8 mouse cellular contexts compared by ENCODE assay signal in the genomic region with DNA sequence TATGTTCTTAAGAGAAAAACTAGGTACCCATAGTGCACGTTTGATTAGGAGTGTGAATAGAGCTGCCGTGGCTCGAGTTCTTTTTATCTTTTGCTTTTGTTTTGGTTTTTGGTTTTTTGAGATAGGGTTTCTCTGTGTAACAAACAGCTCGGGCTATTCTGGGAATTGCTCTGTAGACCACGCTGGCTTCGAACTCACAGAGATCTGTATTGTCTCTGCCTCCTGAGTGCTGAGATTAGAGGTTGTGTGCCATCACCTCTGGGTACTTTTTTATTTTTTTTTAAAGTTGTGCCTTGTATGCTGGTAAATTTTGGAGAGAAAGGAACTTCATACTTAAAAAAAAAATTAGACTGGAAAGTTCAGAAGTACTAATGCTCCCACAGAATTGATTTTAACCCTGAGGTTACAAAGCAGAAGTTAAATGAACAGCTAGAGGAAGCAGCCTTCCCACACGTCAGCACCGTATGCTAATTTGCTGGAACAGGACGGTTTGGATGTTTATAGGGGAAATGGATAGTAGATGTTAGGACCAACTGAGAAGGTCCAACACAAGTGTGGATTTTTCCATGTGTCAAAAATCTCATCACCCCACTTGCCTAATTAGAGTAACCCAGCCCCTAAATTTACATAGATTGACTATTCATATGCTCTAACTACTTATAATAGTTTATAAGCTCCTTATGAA. TPM values are rescaled to one million over a fixed set of nuclear protein-coding genes. Genes with fewer than 3 reads are reported as not detected.
A peak's percentile ranks its signal among the peaks of the same experiment; 100 is the strongest.
DNase-seq lines count a peak whose midpoint lies in the region; ATAC-seq and TF ChIP-seq lines count a peak whose summit lies in the region.

No protein-coding gene starts in this region.

- TF ChIP-seq EP300 in lung, postnatal 0 days (IDR thresholded peaks at IDR 0.05) = no peak

- TF ChIP-seq CTCF in lung, postnatal 0 days (IDR thresholded peaks at IDR 0.05) = no peak

- peak overlapping the region; percentile 92 for H3K9ac ChIP-seq in lung, postnatal 0 days (replicated peaks; ENCODE audit: low read depth)

- DNase-seq in CD4-positive, CD25-positive, alpha-beta regulatory T cell, adult 2 months (ENCODE audit: low read depth, low spot score) = peak; percentile 53
- peak; percentile 57 to 60 for DNase-seq in B cell, adult 2 months
- DNase-seq in lung, postnatal 0 days (ENCODE audit: low spot score) = peak; percentile 22
- no peak for DNase-seq in urinary bladder, adult 2 months (ENCODE audit: low spot score)
- DNase-seq in adrenal gland, adult (ENCODE audit: inconsistent age in 2 of 2, low spot score in 1 of 2) = no peak

- peak overlapping the region; percentile 95 for H3K4me3 ChIP-seq in lung, postnatal 0 days (ENCODE audit: low read depth, low read length)

- no peaks in the 10 kb centered on the region for H3K36me3 ChIP-seq in lung, postnatal 0 days (ENCODE audit: insufficient read depth, low read length)

- no peak for ATAC-seq in CD4-positive, CD25-positive, alpha-beta regulatory T cell, adult 4 months
- ATAC-seq in granulocyte monocyte progenitor cell, adult 5-6 weeks (replicated peaks; ENCODE audit: poor library complexity, severe bottlenecking) = peak; percentile 36
- ATAC-seq in lung, postnatal 0 days = no peak
- no peak for ATAC-seq in activated CD4-positive, CD25-positive, alpha-beta regulatory T cell, adult 4 months

- H3K27me3 ChIP-seq in lung, postnatal 0 days (replicated peaks; ENCODE audit: insufficient read depth, low read length) = no peaks in the 10 kb centered on the region

- peak overlapping the region; percentile 97; the same call in 1 of the 2 replicates for H3K27ac ChIP-seq in lung, postnatal 0 days (ENCODE audit: low read length)

- peak overlapping the region; percentile 97 for H3K4me2 ChIP-seq in lung, postnatal 0 days (replicated peaks; ENCODE audit: low read depth, low read length)

- H3K9me3 ChIP-seq in lung, postnatal 0 days (ENCODE audit: low read length) = no peaks in the 10 kb centered on the region

- 0 out of 2 replicates have a peak, but pooled peaks cover 3% of the 10 kb centered on the region for H3K4me1 ChIP-seq in lung, postnatal 0 days (ENCODE audit: insufficient read depth, low read depth, low read length)

- 36% methylated on average over 9 of the region's 9 CpGs for WGBS in lung, postnatal 0 days

RNA-seq across cellular contexts. Expression of gene Cdkn1b, which starts 2.5 kb away (rescaled TPM):
- polyA plus RNA-seq in CD4-positive, CD25-positive, alpha-beta regulatory T cell, adult 4 months (2017; shearing (Covaris generic)) = 100 to 1,000 TPM in 1 of 2 experiments, 10 to 100 TPM in 1; 69.7 to 113 TPM
- 16.9 and 18.1 TPM in 2 replicates for total RNA-seq in granulocyte monocyte progenitor cell, adult 5-6 weeks (2014; fragmentation: Nextera tagmentation)
- 38.5 and 38.7 TPM in 2 replicates for total RNA-seq in granulocyte monocyte progenitor cell, adult 5-6 weeks (2017)
- 43.4 and 46.2 TPM in 2 replicates for polyA plus RNA-seq in lung, postnatal 0 days (2015; fragmentation: Nextera tagmentation; extraction: Ambion mirVana)
- polyA plus RNA-seq in urinary bladder, adult 2 months (2012; rRNA removed) = 28.8 and 32.3 TPM in 2 replicates
- 10 to 100 TPM; 38.9 to 48.9 TPM for polyA plus RNA-seq in activated CD4-positive, CD25-positive, alpha-beta regulatory T cell, adult 4 months (2017; shearing (Covaris generic))

RNA-seq across cellular contexts. Expression of gene Gpr19, which starts 24.3 kb away (rescaled TPM):
- polyA plus RNA-seq in CD4-positive, CD25-positive, alpha-beta regulatory T cell, adult 4 months (2017; shearing (Covaris generic)) = 10 to 100 TPM in 1 of 2 experiments, 1 to 10 TPM in 1; 7.7 to 12.1 TPM
- 14.1 and 16.7 TPM in 2 replicates for total RNA-seq in granulocyte monocyte progenitor cell, adult 5-6 weeks (2014; fragmentation: Nextera tagmentation)
- 6.6 TPM in 2 replicates for total RNA-seq in granulocyte monocyte progenitor cell, adult 5-6 weeks (2017)
- polyA plus RNA-seq in lung, postnatal 0 days (2015; fragmentation: Nextera tagmentation; extraction: Ambion mirVana) = 9.3 and 9.8 TPM in 2 replicates
- 9.5 and 9.7 TPM in 2 replicates for polyA plus RNA-seq in urinary bladder, adult 2 months (2012; rRNA removed)
- 1 to 10 TPM; 3.3 to 8.7 TPM for polyA plus RNA-seq in activated CD4-positive, CD25-positive, alpha-beta regulatory T cell, adult 4 months (2017; shearing (Covaris generic))

RNA-seq across cellular contexts. Expression of gene Apold1, which starts 58.9 kb away (rescaled TPM):
- polyA plus RNA-seq in CD4-positive, CD25-positive, alpha-beta regulatory T cell, adult 4 months (2017; shearing (Covaris generic)) = under 1 TPM; 0.16 to 0.32 TPM
- not detected in 2 replicates for total RNA-seq in granulocyte monocyte progenitor cell, adult 5-6 weeks (2014; fragmentation: Nextera tagmentation)
- total RNA-seq in granulocyte monocyte progenitor cell, adult 5-6 weeks (2017) = not detected in 2 replicates
- polyA plus RNA-seq in lung, postnatal 0 days (2015; fragmentation: Nextera tagmentation; extraction: Ambion mirVana) = 3.5 and 4.2 TPM in 2 replicates
- 1.9 TPM in 2 replicates for polyA plus RNA-seq in urinary bladder, adult 2 months (2012; rRNA removed)
- polyA plus RNA-seq in activated CD4-positive, CD25-positive, alpha-beta regulatory T cell, adult 4 months (2017; shearing (Covaris generic)) = under 1 TPM; 0.09 to 0.17 TPM

Comparison
In these comparisons a context has a peak if more than half of its experiments do, and no peak if none do; other contexts are left out.
1. DNase-seq: peak in CD4-positive, CD25-positive, alpha-beta regulatory T cell, adult 2 months (single experiment), B cell, adult 2 months (2 of 2) and lung, postnatal 0 days (single experiment); none in urinary bladder, adult 2 months (single experiment) and adrenal gland, adult (0 of 2).